Mouse (Mus musculus) spleen, adult 18-20 months (tissue): ENCODE results near the gene Itk.
A peak's percentile ranks its signal among the peaks of the same experiment; 100 is the strongest.

Source experiments
- DNase-seq, 2 experiments: peaks; one replicate each; pipeline ENCODE4 v3.0.0; 2022; ENCODE audit warnings: mixed read lengths in 2 of 2

Gene Itk

DNA sequence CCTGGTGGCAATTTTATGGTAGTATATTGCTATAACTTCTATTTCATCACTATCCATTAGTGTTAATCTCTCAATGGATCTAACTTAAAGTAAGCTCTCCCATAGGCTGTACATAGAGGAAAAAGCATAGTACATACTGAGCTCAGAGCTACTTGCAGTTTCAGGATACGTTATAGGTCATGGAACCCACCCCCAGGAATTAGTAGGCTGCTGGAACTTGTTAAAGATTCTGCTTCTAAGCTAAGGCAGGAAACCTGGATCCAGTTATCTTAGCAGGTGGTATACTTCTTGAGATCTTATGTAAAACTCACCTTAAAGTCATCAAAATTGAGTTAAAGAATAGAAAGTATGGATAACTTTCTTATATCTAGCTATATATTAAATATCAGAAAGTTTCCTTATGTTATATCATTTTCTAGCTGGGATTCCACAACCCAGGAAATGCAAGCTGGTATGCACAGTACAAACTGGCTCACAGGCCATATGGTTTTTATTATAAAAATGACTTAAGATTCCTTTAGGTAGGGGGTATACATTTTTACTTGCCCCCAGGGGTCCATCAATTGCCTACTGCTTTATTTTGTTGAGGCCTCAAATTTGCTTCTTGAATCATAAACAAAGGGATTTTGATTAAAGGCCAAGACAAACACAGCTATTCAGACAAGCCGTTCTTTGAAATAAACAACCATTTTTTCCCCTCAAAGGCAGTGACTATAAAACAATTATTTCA is 39.5 kb downstream of the Itk start:
- DNase-seq: no peak

DNA sequence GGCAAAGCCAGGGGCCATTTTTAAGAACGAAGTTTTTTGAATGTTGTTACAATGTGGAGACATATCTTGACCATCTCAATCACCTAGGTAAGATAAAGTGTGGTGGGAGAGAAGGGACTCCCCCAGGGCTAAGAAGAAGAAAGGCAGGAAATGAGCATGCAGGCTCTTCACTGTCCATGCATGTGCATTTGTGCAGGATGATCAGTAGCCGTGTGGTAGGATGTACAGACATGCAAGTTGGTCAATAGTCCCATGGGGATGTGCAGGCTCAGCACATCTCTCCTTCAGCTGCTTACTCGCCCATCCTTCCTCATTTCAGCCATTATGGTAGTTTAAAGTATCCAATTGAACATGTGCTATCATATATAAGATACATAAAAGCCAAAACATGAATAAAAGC is 40.9 kb downstream of the Itk start:
- DNase-seq: no peak

DNA sequence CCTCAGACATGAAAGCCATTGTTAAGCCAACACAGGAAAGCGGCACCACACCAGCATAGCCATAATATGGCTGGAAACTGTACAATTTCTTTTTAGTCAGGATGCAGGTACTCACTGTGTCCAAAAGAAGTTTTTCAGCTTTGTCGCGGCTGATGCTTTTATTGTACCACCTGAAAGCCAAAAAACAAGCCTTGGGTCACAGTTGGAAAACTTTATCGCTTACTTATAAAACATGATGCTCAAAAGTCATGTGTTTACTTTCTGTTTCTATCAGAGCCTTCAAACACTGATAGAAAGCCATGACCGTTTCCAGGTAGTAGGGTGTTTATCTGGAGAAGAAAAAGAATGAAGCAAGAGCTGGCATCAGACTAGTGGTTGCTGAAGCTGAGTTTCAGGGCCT is 41.6 kb downstream of the Itk start:
- DNase-seq: no peak

DNA sequence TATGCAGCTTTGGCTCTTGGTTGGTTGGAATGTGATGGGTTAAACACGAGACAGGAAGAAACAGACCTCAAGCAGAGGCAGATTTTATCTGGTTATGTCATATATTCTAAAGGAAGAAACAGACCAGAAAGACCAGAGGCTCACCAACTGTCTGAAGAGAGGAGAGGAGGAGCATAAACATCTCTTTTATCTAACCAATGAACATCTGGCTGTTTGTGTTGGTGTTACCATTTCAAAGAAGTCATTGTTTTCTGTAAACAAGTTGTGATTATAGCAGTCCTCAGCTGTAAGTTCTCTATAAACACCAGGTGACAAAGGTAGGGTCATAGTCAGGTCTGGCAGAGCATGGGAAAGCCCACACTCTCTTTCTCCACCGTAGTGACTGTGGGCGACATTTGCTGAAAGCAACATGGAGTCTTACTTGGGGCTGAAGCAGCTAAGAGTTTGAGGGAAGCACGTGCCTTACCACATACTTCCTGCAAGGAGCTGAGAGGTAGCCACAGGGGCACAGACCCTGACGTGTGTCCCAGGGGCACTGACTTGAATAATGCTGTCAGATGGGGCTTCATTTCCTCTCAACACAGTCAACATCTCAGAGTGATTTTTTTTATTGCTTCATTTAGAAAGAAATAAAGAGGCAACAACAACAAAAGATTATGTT is 45.3 kb downstream of the Itk start:
- peak; percentile 35 to 45 for DNase-seq

DNA sequence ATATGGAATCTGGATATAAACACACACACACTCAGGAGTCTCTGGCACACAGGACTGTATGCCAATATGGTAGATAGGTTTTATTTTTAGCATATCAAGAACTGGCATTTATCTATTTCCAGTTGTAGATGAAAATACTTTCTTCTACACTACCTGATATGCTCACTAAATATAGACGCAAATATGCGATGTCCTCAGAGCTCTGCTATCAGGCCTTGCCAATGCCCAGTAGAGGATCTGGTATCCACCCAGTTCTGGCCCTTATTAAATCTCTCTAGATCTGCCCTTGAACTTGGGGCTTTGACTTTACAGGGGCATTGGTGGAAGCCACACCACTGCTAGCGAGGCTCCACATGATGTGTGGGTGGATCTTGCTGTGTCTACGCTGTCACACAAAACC is 47.4 kb downstream of the Itk start:
- no peak for DNase-seq

DNA sequence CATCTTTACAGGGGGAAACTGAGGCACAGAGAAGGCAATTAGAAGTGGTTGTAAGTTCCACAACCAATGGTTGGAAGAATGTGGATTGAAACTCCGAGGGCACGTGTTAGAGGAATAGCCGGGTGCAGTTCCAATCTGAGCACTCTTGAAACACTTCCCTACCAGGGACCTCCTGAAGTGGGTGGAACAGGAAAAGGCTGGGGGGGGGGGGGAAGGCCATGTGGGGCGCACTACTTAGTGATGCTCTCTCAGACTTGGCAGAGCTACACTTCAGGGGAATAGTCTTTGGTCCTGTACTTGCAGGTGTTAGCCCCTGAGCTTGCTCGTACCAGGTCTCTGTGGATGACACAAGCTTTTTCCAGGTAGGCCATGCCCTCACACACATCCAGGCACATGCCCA is 53.3 kb downstream of the Itk start:
- no peak for DNase-seq

DNA sequence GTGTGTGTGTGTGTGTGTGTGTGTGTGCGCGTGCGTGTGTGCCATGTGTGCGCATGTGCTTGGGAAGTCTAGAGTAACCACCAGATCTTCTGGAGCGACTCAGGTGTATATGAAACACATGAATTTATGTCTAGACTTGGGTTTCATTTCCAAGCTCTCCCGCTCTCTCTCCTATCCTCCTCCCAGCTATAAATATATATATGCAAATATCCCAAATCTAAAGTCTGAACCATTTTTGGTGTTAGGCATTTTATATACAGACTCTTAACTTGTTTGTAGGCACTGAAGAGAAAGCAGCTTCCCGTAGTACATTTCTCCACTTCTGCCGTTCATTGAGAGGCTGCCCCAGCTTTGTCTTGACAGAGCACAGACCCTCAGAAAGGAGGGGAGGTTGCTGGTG is 57.1 kb downstream of the Itk start:
- no peak for DNase-seq

DNA sequence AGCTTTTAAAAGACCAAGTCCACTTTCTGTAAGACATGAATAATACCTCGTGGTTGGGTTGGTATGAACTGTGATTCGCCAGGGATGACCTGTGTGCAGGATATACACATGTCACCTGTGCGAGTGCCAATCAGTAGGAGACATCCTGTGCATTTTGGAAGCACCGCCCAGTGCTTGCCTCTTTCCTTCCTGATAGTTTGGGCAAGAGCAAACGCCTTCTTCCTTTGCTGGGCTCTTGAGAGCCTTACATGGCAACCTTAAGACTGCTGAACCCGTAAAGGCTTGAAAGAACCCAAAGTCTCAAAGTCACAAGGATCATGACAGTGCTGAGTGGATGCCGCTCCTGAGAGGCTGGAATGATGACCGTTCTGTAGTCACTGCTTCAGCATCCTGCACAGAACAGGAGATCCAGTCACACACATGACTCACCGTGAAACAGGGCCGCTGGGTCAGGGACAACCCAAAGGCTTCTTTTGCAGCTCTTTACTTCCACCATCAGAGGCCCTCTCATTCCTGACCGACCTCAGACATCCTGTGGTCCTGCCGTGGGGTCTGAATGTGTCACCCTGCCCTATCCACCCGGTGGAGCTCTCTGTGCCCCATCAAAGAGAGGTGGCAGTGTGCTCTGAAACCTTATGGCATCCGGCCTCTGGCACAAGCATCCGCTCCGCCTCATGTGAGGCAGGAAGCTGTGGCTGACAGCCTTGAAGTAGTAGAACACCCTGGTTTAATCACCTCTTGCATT is 62.9 kb downstream of the Itk start:
- peak; percentile 58 to 63 for DNase-seq

DNA sequence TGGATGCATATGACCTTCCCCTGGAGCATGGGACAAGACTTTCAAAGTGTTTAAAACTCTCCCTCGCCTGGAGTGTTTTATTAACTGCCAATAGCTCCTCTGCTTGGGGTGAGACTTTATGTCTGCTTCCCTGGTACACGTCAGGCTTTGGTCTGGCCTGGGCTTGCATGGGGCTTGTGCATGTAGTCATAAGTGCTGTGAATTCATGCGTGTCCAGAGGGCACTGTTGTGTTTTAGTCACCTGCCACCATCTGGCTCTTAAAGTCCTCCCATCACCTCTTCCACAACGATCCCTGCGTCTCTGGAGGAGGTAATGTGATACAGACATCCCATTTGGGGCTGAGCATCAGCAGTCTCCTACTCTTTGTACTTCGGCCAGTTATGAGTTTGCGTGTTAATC is 67.8 kb downstream of the Itk start:
- no peak for DNase-seq

DNA sequence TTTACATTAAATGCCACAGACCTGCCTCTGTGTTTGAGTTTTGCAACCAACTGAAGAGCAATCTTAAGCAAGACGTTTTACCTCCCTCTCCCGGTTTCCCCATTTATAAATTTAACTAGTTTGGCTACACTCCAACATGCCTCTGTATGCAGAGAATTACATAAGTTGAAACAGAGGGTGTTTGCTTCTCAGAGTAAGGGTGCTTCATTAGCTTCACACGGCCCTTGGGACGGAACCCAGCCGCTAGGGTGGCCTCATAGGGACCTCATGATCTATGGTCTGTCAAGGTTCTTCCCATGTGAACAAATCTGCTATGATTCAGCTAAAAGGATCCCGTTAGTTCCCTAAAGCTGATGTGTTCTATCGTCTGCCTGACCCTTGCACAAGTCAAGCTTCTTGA is 74.8 kb downstream of the Itk start:
- no peak for DNase-seq

DNA sequence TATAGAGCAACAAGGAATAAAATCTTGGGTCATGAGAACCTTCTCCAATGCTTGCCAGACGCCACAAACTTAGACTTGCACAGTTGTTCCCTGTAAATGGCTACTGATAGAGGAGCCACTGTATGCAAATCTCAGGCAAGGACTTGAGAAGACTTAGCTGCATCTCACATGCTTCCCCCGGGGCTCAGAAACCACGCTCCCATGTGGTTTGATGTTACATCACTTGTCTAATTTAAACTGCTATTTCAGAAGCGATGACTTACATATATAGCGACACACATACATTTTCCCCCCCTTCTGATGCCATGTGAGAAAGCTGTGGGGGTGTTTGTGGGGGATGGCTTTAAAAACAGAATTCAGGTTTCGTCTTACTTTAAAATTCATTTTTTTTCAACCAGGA is 75.5 kb downstream of the Itk start:
- peak in 1 of 2 experiments; percentile 34 for DNase-seq

DNA sequence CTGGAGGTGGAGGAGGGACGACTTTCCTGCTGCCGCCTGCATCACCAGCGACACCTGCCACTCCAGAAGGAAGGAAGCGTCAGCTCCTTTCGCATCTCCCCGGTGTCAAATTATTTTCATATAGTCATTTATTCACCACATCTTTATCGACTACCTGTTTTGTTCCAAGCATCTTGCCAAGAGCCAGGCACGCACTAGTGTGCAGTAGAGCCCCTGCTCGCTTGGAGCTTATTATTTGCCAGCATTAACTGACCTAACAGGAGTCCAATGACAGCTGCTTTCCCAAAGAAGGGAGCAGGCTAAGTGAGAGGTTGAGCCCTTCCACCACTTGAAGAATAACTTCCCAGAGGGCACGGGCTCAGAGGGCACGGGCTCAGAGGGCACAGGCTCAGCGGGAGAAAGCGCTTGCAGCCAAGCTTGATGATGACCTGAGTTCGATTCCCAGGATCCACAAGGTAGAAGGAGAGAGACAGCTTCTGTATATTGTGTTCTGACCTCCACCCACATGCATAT is 76.7 kb downstream of the Itk start, which contains the start of gene Cyfip2:
Gene Cyfip2 (minus strand): TSS at position 337 of the 513 bp plus-strand sequence.
- no peak for DNase-seq

DNA sequence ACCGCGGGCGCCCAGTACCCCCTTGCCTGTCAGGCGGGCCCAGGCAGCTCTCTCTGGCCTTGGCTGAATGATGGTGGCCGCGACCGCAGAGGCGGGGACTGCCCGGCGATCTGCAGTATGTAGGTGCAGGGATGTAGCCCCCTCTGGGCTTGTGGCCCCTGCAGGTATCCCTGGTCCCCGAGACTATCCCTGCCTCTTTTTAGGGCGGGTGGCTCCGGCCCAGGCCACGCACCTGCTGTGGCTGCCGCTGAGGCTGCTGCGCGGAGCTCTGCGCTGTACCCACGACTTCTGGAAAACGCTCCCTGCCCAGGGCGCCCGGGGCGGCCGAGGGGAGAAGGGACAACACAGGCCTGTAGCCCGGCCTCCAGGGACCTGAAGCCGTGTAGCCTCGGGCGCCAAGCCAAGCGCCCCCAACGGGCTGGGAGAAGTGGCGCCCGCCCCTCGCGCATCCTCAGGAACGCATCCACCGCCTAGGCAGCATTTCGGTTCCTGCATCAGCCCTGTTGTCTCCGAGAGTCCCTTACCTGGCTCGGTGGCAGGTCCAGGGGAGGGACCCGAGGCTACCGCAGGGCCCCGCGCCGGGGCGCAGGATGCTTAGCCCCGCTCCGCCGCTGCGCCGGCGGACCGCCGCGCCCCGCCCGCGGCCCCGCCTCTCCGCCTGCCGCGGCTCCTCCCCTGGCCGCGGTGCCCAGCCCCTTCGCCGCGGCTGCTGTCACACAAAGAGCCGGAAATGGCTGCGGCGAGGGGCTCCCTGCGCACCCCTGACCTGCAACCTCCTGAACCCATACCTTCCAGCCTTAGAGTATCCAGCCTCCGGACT is 77.4 kb downstream of the Itk start:
- peak; percentile 66 to 75 for DNase-seq

DNA sequence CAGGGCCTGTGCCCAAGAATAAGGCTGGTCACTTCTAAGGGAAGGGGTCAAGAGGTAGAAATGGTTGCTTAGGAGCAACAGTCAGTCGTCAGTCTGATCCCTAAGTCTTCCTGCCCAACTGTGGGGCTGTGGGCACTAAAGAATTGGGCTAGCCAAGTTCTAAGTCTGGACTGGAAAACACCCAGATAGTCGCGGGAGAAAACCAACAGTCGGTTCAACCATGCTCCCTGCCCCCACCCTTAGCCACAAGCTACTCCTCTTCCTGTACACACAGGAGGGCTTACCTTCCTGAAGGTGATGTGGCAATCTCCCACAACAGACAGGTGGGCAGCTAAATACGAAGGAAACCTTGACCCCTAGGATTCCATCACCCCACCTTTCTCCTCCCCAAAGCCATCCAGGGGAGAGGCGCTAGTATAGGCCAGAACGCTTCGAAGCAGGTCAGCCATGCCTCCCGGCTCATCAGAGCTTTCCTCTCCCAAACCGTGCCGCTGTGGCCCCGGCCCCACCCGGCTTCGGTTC is 78.1 kb downstream of the Itk start:
- DNase-seq: peak; percentile 48 to 61

DNA sequence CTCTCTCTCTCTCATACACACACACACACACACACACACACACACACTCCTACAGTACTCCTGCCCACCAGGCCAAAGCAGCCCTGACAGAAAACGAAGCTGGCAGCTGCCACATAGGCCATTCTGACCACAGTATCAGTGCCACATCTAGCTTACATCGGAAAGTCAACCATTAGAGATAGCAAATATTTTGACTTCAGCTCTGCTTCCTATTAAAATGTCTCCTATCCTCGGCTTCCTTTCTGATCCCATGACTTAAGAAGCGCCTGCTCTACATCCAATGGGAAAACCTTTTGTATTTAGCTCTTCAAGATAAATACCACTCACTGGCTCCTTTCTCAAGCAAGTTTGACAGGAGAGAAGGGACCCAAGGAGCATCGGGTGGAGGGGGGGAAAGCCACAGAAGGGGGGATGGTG is 78.7 kb downstream of the Itk start:
- DNase-seq: no peak

DNA sequence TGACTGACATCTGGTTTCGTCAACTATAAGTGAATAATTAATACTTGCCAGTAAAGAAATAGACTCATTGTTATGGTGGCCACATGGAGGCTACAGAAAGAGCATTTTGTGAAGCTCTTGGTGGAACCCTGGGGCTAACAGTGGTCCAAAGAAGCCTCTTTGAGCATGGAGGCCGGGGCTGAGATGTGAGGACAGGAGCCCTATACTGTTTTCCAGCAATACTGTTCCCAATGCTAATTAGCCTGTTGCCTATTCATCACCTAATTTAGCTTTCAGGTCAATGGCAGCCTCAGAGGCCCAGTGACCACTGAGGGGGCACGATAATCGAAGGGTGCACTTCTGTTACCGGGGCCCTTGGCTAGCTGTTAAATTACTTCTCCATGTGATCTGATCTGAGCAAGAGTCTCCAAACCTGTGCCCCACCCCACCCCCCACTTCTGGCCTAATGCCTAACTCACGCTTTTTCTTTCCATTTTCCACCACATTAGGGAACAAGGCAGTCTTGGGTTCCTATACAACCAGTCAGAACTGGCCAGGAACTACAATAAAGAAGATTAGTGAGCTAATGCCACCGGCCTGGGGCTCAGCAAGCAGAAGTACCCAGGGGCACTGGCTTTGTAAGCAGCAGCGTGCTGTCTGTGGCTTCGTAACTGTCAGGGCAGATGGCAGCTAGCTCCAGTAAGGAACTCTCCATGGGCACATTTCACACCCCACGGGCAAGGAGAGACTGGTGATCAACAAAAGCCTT is 79.3 kb downstream of the Itk start:
- DNase-seq: no peak

DNA sequence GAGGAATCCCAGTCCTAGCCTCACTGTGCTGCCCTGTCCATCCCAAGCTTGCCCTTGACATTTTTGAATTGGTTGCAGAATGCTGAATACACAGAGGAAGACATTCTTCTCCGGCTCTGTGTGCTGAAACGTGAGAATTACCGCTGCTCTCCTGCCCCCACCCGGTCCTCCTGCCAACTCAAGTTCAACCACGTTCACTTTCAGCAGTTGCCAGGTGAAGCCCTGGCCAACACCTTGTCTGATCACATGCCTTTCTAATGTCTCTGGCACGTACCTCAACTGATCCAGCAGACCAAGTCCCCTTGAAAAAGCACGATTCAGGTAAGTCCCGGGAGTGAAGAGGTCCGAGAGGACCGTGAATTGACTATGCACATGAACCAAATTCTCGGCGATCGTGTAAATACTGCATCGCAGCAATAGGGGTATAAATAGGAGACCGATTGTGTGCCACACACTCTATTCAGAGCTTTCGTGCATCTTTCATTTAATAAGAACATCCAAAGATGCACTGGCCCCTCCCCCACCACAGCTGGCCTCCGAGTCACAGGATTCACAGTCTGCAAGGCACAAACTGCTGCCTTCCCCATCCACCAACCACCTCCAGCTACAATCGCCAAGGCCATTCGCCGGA is 80.1 kb downstream of the Itk start:
- DNase-seq: peak; percentile 38 to 53

DNA sequence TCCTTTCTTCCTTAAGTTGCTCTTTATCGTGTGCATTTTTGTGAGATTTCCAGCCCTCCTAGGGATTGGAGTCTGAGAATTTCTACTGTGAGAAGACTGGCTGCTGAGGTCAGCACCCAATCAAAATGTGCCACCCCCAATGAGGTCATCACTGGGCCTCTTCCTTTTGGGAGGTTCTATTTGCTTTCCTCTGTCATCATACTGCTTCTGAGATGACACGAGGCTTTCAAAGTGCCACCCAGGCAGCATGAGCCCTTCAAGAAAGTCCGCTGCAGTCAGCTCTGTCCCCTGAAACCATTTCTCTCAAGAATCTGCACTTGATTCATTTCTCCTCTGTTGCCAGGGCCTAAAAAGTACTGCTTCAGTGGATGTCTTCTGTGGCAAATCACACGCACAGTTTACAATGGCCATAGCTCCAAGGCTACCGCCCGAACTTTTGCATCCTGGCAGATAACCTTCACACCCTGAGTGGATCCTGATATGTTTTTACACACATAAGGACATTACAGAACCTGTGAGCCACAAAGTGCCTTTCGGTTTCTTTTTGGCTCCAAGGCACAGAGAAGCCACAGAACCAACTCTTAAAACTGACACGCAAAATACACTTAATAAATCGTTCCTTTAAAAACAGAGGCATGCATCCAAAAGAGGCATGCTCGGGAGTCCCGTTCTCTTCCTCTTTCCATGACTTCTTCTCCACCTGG is 80.9 kb downstream of the Itk start:
- no peak for DNase-seq

DNA sequence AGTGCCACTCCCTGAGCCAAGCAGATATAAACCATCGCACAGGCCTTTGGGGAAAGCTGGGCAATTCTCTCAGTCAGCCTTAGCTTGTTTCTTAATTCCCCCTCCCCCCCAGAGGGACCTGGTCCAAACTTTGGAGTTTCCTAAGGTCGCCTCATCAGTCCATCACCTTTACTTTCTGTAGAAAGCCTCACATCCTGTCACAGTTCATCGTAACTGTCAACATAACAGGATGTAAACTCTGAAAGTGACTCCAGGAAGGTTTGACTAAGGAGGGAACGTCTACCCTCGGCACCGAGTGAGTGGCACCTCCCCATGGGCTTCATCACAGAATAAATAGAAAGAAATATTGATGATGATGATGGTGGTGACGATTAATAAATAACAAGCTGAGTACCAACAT is 81.5 kb downstream of the Itk start:
- DNase-seq: no peak

DNA sequence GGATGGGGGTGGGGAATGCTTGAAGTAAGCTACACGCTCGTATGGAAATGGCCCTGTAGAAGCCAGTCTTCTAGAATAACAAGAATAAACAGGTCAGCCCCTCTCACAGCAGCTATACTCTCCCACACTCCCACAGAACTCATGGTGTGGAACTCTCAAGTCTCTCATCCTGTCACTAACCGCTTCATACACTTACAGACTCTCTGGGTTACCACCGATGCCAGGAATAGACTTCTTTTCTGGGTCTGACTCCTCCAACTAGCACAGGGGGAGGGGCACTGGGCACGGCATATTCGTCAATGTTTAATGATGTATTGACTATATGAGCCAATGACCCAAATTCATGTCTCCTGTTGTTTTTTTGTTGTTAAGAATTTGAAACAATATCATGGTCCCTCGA is 82.5 kb downstream of the Itk start:
- no peak for DNase-seq
